Mouse (Mus musculus) retina, adult 2 months (tissue): ENCODE results near the gene Eps15.

ENCODE experiments used
- DNase-seq: peaks from one replicate; pipeline ENCODE4 v3.0.0-alpha.2; 2012; ENCODE audit warnings: low read depth, low spot score

Gene Eps15

GRCm38 (mm10) chr4:109432668-109433375 lies 152.8 kb downstream of the Eps15 start:
- no peak for DNase-seq

DNA sequence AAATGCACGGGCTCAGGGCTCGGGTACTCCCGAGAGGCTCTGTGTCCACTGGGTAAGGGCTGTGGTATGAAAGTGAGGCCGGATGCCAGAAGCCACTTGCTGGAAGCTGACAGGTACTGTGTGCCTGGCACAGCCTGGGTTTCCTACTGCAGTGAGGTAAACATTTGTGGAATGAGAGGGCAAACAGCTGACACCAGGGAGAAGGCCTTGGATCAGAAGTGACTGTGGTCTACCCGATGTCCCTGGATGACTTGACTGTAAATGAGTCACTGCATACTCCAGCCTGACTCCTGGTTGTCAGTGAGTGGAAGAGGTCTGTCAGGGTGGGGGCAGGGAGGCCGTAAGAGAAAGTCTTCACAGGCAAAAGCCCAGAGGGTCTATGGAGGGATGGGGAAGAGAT lies 153.6 kb downstream of the Eps15 start:
- no peak for DNase-seq

DNA sequence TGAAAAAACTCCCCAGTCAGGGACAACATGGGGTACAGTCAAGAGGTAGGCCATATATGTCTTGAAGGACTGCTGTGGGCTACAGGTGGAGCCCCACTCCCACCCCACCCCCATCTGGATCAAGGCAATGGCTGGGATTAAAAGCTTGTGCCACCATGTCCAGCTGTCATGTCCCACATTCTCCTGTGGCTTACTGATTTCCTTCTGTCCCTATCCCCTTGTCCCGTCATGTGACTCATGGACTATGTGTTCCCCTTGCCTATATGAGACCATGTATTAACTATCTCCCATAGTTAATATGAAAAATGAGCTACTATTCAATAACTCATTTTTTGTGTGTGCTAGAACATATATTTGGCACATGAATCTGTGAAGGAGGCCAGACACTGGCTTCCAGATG lies 154.2 kb downstream of the Eps15 start:
- DNase-seq, result no peak
